In the genomic region with DNA sequence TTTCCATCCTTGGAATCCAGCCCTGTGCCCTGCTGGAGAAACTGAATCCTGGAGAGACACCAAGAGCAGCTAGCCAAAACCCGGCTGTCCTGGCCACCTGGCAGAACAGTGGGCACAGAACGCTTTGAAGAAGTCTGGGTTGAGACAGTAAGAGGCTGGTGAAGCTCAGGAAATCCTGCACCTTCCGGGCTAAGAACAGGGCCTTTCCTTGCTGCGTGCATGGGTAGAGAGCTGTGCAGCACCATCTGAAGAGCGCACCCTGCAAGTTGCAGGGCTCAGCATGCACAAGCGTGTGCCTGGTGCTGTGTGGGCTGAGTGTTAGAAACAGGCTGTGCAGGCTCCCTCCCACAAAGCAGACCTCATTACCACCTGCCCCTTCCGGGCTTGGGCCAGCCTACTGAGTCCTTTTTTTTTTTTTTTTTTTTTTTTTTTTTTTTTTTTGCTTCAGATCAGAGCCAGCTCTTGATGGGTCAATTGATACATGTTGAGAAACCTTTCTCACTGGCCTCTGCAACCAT, we compare ENCODE assay signal across 21 mouse cellular contexts. TPM values are rescaled to one million over a fixed set of nuclear protein-coding genes. Genes with fewer than 3 reads are reported as not detected.
DNase-seq lines count a peak whose midpoint lies in the region; ATAC-seq and TF ChIP-seq lines count a peak whose summit lies in the region.
"Had no signal": no experiment of that assay in that cellular context is flagged by ENCODE, and none has a peak within 500 bp of the region (broad histone marks: within the 10 kb centered on the region; RNA-seq: fewer than 3 reads in every experiment).

No protein-coding gene starts in this region.

- no peak for TF ChIP-seq CTCF in CH12.LX (conservative IDR thresholded peaks at IDR 0.05 in 1 of 2, IDR thresholded peaks at IDR 0.05 in 1 of 2; ENCODE audit: low read depth in 2 of 2, low read length in 2 of 2)
- no peak for TF ChIP-seq CTCF in stomach, postnatal 0 days (IDR thresholded peaks at IDR 0.05; ENCODE audit: low read depth)

- peaks cover 2% of the 10 kb centered on the region for H3K27me3 ChIP-seq in CH12.LX (replicated peaks)
- H3K27me3 ChIP-seq in stomach, postnatal 0 days (ENCODE audit: control insufficient read depth, insufficient read depth, low read length), result no peaks in the 10 kb centered on the region

- dilution Hi-C loops in CH12.LX (cut with MboI; ENCODE audit: extremely low pct_ligation_motif_present, extremely low pct_unique_long_range_greater_than_20kb, low sequenced_read_pairs), result no loop called here

- no peaks in the 10 kb centered on the region for H3K36me3 ChIP-seq in CH12.LX (replicated peaks in 1 of 2; ENCODE audit: control insufficient read depth in 1 of 2, insufficient read depth in 1 of 2, low read length in 1 of 2)
- H3K36me3 ChIP-seq in stomach, postnatal 0 days (ENCODE audit: control insufficient read depth, insufficient read depth, low read length), result no peaks in the 10 kb centered on the region
- H3K36me3 ChIP-seq: limb, embryonic 13.5 days; midbrain, embryonic 15.5 days; neural tube, embryonic 12.5 days had no signal

- H3K4me3 ChIP-seq in CH12.LX (replicated peaks in 1 of 3; ENCODE audit: low read depth in 2 of 3, low read length in 2 of 3, poor library complexity in 1 of 3), result no peak overlapping the region
- H3K4me3 ChIP-seq in stomach, postnatal 0 days (ENCODE audit: low read depth, low read length), result no peak overlapping the region
- H3K4me3 ChIP-seq: erythroblast, embryonic 14.5 days; heart, adult 2 months; limb, embryonic 13.5 days; midbrain, embryonic 15.5 days; neural tube, embryonic 12.5 days had no signal

- no peak overlapping the region for H3K27ac ChIP-seq in CH12.LX (ENCODE audit: insufficient read depth, low read depth)
- H3K27ac ChIP-seq in stomach, postnatal 0 days (replicated peaks), result no peak overlapping the region
- H3K27ac ChIP-seq: heart, adult 2 months; limb, embryonic 13.5 days; midbrain, embryonic 15.5 days; neural tube, embryonic 12.5 days had no signal

- no peak overlapping the region for H3K4me2 ChIP-seq in CH12.LX (ENCODE audit: insufficient read depth, low read depth, poor library complexity, severe bottlenecking)
- H3K4me2 ChIP-seq in stomach, postnatal 0 days (replicated peaks; ENCODE audit: low read depth), result no peak overlapping the region
- H3K4me2 ChIP-seq: limb, embryonic 13.5 days; midbrain, embryonic 15.5 days; neural tube, embryonic 12.5 days had no signal

- no peaks in the 10 kb centered on the region for H3K4me1 ChIP-seq in CH12.LX (ENCODE audit: control insufficient read depth in 1 of 2, insufficient read depth in 2 of 2)
- no peaks in the 10 kb centered on the region for H3K4me1 ChIP-seq in stomach, postnatal 0 days (replicated peaks; ENCODE audit: control insufficient read depth, insufficient read depth)
- H3K4me1 ChIP-seq: limb, embryonic 13.5 days; midbrain, embryonic 15.5 days; neural tube, embryonic 12.5 days had no signal

- peaks cover 5% of the 10 kb centered on the region for H3K9me3 ChIP-seq in CH12.LX (replicated peaks; ENCODE audit: low read length)
- H3K9me3 ChIP-seq in stomach, postnatal 0 days (ENCODE audit: control insufficient read depth, low read length), result no peaks in the 10 kb centered on the region
- H3K9me3 ChIP-seq: limb, embryonic 13.5 days; midbrain, embryonic 15.5 days; neural tube, embryonic 12.5 days had no signal

- TF ChIP-seq RAD21 in CH12.LX (IDR thresholded peaks at IDR 0.05; ENCODE audit: low read depth, low read length), result no peak

- WGBS in stomach, postnatal 0 days, result 34% methylated on average over 7 of the region's 7 CpGs

- ATAC-seq in stomach, postnatal 0 days (ENCODE audit: low FRiP score, low TSS enrichment), result no peak
- ATAC-seq: intestine, embryonic 16.5 days; liver, postnatal 0 days; midbrain, embryonic 15.5 days had no signal

- no peak overlapping the region for H3K9ac ChIP-seq in CH12.LX (ENCODE audit: insufficient read depth, low read depth)
- H3K9ac ChIP-seq in stomach, postnatal 0 days (ENCODE audit: low read length), result no peak overlapping the region
- H3K9ac ChIP-seq: limb, embryonic 13.5 days; liver, postnatal 0 days; midbrain, embryonic 15.5 days; neural tube, embryonic 12.5 days had no signal

- intact Hi-C loops in heart, postnatal 14 days (cut with DNase I), result no loop called here

- TF ChIP-seq EP300 in CH12.LX (IDR thresholded peaks at IDR 0.05; ENCODE audit: low read length), result no peak
- TF ChIP-seq EP300 in stomach, postnatal 0 days (optimal IDR thresholded peaks at IDR 0.05), result no peak

- DNase-seq in heart, adult 11 months, result peak; percentile 66
- DNase-seq in heart, postnatal 14 days, result no peak
- no peak for DNase-seq in CH12.LX (ENCODE audit: extremely low read depth)
- DNase-seq in cerebellum, adult 8-10 months, result peak; percentile 65
- peak; percentile 69 to 90 for DNase-seq in layer of hippocampus, adult 18-20 months (ENCODE audit: low spot score in 2 of 2)
- no peak for DNase-seq in stomach, postnatal 0 days (ENCODE audit: low spot score)
- DNase-seq in urinary bladder, postnatal 25 days (ENCODE audit: low spot score), result no peak
- no peak for DNase-seq in gastrocnemius, adult 18-20 months (ENCODE audit: low spot score)
- DNase-seq: adrenal gland, postnatal 10 days; B cell, adult 2 months; heart, adult 2 months; heart, postnatal 10 days; kidney, postnatal 10 days; liver, postnatal 0 days; spleen, adult 18-20 months had no signal

- in situ Hi-C loops in CH12.LX (cut with MboI; ENCODE audit: low pct_ligation_motif_present, low pct_unique_long_range_greater_than_20kb, low sequenced_read_pairs), result no loop called here

- TF ChIP-seq POLR2A in CH12.LX (IDR thresholded peaks at IDR 0.05; ENCODE audit: low read depth, low read length), result no peak

- no peaks in the 10 kb centered on the region for H3K79me2 ChIP-seq in CH12.LX (replicated peaks; ENCODE audit: control insufficient read depth, extremely low read depth, insufficient read depth, poor library complexity, severe bottlenecking)

TF ChIP-seq in CH12.LX, 34 proteins besides CTCF, POLR2A, EP300 and RAD21:
- TF ChIP-seq ZNF384 (IDR thresholded peaks at IDR 0.05; ENCODE audit: low read depth, low read length) (peak; percentile 52), IRF4 (IDR thresholded peaks at IDR 0.05; ENCODE audit: low read depth, low read length) (no peak)

RNA-seq across cellular contexts. Expression of a gene that starts 23.9 kb away (rescaled TPM):
- not detected for total RNA-seq in heart, postnatal 14 days (2021)
- total RNA-seq in CH12.LX (2012; rRNA removed), result not detected in 2 replicates
- not detected in 2 replicates for total RNA-seq in CH12.LX (2014; rRNA removed)
- not detected in 2 replicates for polyA plus RNA-seq in CH12.LX (2012; ENCODE audit: insufficient read length, low read depth)
- 100 to 1,000 TPM; 523 to 556 TPM for total RNA-seq in layer of hippocampus, adult 18-20 months (2021)
- polyA plus RNA-seq in stomach, postnatal 0 days (2015; fragmentation: Nextera tagmentation; extraction: Ambion mirVana), result 0.13 and 0.22 TPM in 2 replicates
- under 1 TPM in 1 of 2 experiments, not detected in 1; 0.05 TPM for total RNA-seq in gastrocnemius, adult 18-20 months (2021)
- total RNA-seq: heart, adult 2 months; heart, postnatal 10 days; MEL had no signal
- polyA plus RNA-seq: erythroblast, embryonic 14.5 days; heart, adult 2 months had no signal

Comparison
In these comparisons a context has a peak if more than half of its experiments do, and no peak if none do; other contexts are left out.
1. DNase-seq: peak in heart, adult 11 months (single experiment), cerebellum, adult 8-10 months (single experiment) and layer of hippocampus, adult 18-20 months (2 of 2); none in heart, postnatal 14 days (0 of 2), CH12.LX (single experiment), stomach, postnatal 0 days (single experiment), urinary bladder, postnatal 25 days (single experiment) and gastrocnemius, adult 18-20 months (single experiment).
2. RNA of a gene that starts 23.9 kb away (total RNA-seq): 523 to 556 TPM in layer of hippocampus, adult 18-20 months; 0.05 TPM in gastrocnemius, adult 18-20 months, not detected in heart, postnatal 14 days and not detected in CH12.LX; every median in the first group is over 100 times any median in the second.